Mouse (Mus musculus) right cerebral cortex, postnatal 14 days (tissue): ENCODE measurements around the gene Zranb3.
A peak's percentile ranks its signal among the peaks of the same experiment; 100 is the strongest.
"Not testable (repeated sequence)": the region's sequence is repeated elsewhere in the genome, so short reads cannot be mapped to it uniquely, and the experiment has no call there.

ENCODE experiments used
- DNase-seq: peaks from one replicate; pipeline ENCODE4 v3.0.0; 2022

Gene Zranb3

DNA sequence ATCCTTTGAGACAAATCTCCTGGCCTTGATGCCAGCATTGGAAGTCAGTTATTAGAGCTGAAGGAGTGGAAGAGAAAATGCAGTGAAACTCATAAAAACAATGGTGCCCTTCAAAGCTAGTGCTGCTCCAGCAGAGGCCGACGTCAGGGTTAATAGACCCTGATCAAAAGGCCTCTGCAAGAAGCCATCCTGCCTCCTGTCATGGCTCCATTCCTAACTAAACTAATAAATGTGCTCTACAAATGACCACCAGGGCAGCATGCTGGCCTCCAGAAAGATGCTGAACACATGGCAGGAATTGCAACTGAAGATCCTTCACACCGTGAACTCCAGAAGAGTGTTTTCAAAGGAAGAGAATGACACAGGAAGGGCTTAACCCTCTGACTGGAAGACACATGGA, 117.5 kb downstream of the Zranb3 start:
- no peak for DNase-seq

DNA sequence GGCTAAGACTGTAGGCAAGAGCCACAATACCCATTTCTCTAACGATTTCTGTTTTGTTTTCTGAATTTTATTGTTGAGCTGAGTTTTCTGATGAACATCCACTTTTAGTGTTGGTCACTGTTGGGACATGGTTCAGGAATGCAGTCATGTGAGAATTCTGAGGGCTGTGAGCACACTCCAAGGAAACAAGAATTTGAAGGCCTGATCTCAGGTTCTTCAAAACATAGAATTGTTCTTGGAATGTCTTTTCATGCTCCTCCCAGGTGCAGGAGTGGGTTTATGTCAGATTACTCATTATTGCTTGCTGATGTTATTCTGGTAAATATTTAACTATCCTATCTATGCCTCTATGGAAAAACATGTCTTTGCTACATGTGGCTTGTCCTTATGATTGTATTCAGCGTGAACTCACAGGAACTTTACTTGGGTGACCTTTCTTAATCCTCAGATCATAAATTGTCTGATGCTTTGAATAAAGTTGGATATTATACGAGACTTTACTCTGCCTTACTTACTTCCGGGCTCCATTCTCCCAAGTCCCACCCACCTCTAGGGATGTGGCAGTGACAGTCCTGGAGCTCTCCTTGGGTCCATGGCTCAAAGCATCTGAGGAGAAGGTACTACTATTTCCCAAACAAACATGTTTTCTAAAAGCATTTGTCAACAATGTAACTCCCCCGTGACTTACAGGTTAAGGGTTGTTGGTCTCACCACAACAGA, 119.4 kb downstream of the Zranb3 start:
- no peak for DNase-seq

DNA sequence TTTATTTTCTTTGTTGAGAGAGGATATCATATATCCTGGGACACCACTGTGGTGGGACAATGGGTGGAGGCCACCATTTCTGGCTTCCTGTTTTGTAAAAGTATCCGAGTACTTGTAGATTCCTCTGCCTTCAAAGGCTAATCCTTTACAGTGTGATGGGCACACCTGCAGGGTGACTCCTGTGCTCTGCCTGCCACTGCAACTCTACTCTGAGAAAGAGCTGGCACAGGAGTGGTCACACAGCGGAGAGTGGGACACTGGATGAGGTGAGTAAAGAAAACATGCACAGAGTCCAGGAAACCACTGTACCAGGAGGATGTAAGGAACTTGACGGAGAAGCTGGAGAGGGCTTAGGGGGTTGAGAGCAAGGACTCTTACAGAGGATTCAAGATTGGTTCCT, 120.6 kb downstream of the Zranb3 start:
- DNase-seq = no peak

DNA sequence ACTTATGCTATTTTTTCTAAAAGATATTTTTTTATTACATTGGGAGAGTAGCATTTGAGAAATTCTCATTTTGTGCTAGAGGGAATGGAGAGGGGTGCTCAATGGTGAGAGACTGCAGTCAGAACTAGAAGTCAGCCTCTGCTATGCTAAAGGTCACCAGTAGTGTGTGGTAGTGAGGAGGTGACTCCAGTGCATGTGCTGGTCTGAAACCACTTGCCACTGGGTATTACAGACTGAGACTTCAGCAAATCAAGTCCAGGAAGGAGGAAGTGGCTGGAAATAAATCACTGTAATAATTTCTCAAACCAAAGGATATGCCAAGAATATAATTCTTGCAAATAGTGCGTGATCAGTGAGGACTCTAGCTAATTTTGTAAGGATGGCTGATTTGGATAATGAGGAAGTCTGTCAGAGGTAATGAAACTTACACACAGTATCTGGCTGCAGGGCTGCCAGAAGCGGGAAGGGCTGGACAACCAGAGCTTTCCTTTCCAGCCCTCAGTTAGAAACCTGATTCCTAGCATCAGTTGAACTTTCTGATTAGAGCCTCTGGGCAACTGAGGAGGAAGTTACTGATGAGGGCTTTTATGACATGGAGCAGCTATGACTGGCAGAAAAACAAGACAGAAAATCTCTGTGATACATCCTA, 121.8 kb downstream of the Zranb3 start:
- DNase-seq = no peak

DNA sequence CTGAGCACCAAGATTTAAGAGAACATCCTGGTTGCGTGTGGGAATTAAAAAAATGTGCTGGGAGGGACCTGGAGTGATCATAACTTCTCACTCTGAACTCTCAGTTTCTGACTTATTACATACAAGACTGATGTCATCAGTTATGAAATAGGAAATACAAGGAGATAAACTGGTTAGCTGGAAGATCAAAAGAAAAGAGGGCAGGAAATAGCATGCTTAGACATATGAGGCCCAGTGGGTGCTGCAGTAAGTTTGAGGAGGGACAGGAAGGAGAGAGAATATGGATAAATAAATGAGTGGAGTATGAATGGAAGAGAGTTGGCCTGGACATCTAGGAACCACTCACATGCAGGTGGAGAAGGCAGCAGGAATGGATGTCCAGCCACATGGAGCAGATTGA, 124.7 kb downstream of the Zranb3 start:
- DNase-seq = no peak

DNA sequence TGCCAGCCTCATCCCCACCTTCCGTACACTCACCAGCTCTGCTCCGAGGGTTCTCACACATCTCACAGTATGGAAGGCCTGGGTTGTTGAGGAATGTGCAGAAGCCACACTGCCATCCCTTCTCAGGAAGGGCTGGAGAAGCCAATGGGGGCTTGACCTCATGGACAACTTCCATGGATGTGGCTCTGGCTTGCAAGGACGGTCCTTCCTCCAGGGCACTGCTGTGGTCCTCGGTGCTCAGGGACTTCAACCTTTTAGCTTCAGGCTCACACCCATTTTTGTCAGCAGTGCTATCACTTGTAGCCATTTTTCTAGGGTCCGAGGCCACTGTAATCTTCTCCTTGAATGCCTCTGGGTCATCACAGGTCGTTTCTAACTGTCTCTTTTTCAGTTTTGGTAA, 126.7 kb downstream of the Zranb3 start:
- DNase-seq = no peak

DNA sequence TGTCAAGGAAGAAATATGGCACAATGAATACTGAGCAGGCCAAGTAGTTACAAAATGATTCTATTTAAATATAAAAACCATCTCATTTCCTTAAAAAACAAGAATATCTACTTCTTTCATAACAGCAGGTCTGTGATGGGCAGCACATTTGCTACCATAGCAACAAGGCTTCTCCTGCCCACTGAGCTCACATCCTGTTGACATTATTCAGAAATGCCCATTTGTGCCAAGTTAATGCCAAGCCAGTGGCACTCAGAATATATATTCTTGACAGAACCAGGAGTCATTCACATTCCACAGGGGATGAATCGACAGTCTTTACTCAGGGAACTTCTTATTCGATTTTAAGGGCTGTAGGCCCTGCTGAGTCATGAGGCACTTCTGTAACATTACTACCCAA, 127.2 kb downstream of the Zranb3 start:
- no peak for DNase-seq

DNA sequence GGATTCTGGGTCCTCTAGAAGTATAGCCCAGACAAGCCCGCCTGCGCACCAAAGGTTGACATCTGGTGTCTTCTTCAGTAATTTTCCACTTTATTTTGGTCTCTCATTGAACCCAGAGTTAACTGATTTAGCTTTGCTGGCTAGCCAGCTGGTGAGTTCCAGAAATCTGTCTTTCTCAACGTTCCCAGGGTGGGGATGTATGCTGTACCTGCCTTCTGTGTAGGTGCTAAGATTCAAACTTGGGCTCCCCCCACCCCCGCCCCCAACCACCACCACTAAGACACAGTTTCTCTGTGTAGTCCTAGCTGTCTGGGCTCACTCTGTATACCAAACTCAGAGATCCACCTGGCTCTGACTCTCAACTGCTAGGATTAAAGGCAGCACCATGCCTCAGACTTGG, 128.8 kb downstream of the Zranb3 start:
- no peak for DNase-seq

DNA sequence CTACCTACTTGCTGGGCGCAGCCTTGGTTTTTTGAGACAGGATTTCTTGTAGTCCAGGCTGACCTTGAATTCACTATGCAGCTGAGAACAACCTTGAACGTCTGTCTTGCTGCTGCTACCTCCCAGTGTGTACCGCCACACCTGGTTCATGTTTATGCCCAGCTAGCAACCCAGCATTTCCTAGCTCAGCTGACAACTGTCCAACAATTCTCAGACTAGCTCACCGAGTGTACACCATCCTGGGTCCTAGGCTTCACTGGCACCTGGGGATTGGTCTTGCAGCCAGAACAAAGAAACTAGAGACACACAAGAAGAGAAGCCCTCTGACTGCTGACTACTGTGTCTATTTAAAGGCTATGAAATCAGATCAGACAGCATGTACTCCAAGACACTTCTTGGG, 132.0 kb downstream of the Zranb3 start:
- no peak for DNase-seq

DNA sequence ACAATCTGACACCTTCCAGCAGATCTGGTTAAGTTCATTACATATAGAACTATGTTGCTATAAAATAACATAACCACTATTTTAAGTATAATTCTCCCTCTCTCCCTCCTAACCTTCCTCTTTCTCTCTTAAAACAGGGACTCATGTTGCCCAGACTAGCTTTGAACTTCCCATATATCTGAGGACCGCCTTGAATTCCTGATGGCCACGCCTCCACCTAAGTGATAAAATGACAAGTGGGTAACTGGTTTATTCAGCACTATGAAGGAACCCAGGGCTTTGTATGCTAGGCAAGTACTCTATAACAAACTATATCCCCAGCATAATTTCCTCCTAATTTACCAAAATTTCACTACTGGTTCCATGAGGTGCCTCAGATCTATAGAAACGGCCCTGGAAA, 139.5 kb downstream of the Zranb3 start:
- DNase-seq = no peak

DNA sequence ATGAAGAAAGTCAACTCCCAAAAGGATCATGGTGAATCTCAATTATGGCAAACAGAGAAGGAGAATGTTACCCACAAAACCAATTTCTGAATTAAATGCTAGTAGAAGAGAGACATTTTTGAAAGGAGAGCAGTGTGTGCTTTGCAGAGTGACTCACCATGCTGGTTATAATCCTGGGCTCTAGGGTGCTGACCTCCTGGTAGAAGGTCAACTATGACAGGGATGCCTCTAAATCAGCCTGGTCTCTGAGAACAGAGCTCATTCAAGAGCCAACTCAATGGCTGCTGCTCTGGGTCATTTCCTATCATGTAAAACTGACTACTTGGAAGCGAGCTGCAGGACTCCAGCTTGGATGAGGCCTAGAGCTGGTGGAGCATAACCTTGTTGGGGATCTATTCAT, 141.7 kb downstream of the Zranb3 start:
- DNase-seq = no peak

DNA sequence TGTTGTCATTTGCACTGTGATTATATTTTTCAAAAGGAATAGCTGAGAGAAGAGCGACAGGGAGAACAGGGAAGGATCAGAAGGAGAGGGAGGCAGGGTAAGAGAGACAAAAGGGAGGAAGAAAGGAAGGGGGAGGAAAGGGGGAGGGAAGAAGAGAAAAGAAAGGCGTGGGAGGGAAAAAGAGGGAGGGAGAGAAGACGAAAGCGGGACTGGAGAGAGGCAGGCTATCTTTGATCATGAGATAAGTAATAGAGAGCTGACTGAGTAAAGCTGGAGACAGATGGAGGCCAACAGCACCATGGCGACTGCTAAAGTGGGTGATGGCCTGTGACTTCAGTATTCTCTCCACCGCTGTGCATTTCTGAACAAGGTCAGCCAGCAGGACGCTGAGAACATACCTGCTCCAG, 143.5 kb downstream of the Zranb3 start:
- DNase-seq = no peak

DNA sequence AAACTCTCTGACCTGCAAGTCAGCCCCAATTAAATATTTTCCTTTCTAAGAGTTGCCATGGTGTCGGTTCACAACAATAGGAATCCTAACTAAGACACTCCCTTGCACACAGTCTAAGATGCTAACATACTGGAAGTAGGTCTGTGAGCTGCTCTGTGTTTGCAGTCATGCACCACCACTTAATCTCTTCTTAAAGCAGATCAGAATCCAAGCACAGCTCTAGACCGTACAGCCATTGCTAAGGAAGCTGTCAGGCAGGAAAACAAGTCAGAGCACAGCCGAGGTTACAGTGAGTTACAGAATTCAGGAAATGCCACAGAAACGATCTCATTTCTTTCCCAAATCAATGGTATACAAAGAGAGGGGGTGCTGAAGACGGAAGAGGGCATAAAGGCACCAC, 144.0 kb downstream of the Zranb3 start:
- no peak for DNase-seq

DNA sequence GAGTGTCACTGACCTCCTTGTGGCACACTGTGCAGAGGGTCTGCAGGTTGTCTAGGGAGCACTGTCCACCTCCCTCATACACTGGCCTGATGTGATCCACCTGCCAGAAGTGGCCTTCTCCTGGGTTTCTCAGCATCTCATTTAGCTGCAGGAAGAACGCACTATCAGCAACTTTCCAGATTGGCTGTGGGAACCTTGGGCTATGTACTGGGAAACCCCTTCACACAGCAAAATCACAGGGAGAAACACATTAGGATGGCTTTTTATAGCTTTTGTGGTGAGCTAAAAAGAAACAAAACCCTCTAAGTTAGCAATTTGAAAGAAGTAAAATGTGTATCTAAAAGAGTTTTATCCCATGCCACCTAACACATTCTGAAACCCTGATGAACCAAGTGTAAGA, 146.3 kb downstream of the Zranb3 start:
- DNase-seq = no peak

DNA sequence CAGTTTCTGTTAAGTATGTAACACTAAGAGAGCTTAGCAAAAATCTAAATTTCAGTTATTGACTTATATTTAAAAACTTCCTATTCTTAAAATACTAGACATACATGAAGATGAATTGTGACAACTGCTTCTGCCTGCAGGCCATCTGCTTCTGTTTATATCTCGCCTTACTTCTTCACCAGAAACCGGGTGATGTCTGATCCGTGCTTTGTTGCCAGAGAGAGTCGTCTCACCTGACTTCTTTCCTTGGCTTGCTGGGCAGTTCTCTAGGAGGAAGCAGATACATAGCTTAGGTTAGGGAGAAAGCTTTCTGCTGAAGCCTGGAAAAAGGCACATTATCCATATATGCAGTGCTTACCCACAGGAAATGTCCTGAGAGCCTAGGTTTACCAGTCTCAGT, 148.0 kb downstream of the Zranb3 start:
- no peak for DNase-seq

DNA sequence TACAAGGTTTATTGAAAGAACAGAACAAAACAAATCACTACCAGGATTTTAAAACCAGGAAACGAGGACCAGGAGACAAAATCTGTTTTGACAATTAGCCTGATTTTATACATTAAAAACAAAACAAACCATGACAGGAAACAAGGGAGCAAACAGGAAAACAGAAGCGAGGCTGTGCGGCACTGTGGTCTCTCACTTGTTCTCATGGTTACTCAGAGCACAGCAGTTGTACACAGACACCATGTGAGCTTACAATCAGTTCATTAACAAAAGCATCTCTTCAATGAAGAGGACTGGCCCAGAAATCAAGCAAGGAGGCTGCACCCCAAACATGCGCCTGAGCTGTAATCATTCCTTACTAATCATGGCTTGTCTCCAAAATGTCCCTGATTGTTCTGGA, 148.6 kb downstream of the Zranb3 start:
- DNase-seq = not testable (repeated sequence)

DNA sequence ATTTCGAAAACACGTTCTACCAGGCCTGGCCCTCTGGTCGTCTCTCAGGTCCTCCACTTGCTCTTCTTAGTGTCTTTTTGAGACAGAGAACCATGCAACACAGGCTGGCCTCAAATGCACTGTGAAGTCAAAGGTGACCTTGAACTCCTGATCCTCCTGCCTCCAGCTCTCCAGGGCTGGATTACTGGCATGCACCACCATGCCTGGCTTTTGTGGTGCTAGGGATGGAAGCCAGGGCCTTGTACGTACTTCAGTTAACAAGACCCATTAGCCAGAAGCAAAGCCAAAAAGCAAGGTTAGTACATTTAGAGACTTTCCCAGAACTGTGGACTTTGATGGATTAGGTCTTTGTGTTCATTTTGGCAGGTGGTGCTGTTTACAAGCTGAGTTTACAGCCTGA, 150.6 kb downstream of the Zranb3 start:
- DNase-seq = no peak

DNA sequence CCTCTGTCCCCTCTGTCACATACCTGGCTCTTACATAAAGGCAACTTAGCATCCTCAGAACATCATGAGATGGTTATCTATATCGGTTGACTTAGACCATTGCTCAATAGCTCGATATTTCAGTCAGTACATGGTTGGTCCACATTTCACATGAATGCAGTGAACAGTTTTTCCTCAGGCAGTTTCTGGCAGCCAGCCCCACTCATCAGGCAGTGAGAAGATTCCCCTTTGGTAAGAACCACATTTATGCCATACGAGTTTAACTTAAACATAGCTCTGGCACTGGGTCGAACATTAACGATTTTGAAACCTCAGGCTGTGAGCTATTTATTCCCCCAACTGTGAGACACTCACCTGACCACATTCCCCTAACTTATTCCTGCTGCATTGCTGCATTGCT, 154.1 kb downstream of the Zranb3 start:
- peak; percentile 66 for DNase-seq

DNA sequence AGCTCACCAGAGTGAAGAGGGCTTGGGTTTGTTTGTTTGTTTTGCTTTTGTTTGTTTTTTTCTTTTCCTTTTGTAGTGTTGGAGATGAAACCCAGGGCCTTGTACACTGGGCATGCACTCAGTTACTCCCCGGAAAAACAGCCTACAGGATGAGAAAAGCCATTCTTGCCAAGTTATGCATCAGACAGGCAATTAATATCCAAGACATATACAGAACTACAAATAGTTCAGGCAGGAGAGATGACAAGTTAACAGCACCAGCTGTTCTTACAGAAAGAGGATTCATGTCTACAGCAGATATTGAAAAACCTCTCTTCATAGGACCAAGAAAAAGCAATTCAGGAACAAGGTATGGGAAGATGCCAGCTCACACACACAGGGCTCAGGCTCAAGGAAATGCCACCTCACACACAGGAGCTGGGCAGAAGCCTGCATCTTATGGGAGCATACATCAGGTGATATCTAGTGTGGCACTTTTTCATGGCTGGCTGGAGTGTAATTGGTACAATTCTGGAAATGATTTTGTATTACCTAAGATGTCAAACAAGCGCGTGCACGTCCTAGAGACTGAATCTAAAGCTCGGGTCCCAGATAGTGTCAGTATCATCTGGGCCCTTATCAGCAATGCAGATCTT, 156.1 kb downstream of the Zranb3 start:
- DNase-seq = no peak

DNA sequence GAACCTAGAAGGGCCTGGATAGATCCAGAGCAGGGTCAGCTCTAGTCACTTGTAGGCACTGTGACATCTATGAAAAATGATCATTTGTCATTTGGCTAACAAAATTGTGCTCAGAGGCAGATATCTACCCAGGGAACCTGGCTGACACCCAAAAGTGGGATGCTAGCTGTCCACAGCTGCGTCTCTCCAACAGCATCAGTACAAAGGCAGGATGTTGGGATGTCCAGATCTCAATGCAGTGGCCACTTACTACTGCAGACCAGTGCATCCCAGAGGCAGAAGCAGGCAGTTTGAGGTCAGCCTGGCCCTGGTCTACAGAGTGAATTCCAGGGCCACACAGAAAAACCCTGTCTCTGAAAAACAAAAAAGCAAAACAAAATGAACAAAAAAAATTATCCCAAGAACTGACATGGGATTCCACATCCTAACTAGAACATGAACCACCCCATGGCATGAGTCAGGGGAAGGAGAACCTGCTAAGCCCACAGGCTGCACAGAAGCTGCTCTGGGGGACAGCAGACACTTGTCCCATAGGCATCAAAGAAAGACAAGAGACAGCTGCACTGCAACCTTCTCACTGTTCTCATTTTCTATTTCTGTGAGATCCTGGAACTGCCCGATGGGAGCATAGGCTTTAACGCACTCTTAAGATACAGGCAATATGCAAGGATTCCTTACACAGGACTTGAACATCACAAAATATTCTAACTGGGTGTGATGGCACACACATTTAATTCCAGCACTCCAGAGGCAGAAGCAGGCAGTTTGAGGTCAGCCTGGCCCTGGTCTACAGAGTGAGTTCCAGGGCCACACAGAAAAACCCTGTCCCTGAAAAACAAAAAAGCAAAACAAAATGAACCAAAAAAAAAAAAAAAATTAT, 156.9 kb downstream of the Zranb3 start:
- DNase-seq = no peak

DNA sequence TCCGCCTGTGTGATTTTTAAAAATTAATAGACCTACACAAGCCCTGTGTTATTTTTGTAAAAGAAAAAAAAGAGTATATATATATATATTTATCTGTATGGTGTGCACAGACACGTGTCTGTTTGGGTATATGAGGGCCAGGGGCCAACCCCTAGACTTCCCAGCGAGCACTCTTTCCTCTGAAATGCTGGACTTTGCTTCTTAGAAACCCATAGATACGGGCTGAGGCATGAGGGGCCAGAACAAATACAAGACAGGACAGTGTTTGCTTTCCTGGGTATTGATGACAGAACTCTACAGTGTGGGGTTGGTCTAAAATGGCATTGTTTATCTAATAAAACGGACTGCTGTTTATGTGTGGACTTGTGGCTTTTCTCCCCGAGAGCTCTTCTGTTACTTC, 159.3 kb downstream of the Zranb3 start:
- no peak for DNase-seq

DNA sequence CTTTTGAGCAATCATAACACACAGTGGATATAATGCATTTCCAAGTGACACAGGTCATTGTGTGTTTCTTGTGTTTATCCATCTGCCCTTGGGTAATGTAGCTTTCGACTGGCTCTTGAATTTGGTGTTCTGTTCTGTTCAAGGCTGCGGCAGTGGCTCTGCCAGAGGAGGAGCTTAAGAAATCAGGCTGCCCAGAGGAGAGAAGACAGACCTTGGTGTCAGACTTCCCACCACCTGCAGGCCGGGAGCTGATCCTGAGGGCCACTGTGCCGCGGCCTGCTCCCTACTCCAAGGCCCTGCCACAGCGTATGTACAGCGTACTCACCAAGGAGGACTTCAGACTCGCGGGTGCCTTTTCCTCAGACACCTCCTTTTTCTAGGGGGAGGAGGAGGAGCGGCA, 160.6 kb downstream of the Zranb3 start:
- DNase-seq = no peak

DNA sequence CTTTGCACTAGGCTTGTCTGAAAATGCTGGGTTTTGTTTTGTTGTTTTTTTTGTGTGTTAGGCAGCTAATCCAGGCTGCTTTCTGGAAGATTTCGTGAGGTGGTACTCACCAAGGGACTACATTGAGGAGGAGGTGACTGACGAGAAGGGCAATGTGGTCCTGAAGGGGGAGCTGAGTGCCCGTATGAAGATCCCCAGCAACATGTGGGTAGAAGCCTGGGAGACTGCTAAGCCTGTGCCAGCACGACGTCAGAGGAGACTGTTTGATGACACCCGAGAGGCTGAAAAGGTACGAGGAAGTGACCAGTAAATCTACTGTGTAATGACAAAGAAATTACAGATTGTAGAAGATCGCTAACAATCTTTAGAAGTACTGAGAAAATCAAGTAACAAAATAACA, 165.6 kb downstream of the Zranb3 start:
- DNase-seq = no peak

DNA sequence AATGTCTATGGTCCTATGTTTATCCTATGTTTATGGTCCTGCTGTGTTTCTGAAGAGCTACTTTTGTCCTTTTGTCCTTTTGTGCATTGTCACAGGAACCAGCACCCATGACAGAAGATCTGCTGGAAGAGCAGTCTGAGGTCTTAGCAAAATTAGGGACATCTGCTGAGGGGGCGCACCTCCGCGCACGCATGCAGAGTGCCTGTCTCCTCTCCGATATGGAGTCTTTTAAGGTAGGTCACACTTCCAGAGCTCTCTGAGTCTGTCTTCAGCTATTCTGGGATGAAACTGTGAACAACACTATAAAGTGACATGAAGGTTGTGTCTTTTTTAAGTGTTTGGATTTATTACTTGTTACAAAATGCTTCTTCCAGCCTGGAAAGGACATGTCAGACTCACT, 168.5 kb downstream of the Zranb3 start:
- DNase-seq = peak; percentile 39
